Mouse (Mus musculus) T-helper 1 cell (primary cell): ENCODE measurements at regions not wholly inside any gene's neighbourhood (a gene's known extent, or its start where the extent isn't known, plus 50 kb on each side); places are given as distances from the start of the nearest gene placed in this dataset.

Experiments used
- in situ Hi-C: fragments of 300-600 bp; cut with MboI, MseI; formaldehyde crosslinking; loops from one replicate; pipeline ENCODE4 v1.15.1; 2025; ENCODE audit warnings: high pct_unique_total_duplicates

DNA sequence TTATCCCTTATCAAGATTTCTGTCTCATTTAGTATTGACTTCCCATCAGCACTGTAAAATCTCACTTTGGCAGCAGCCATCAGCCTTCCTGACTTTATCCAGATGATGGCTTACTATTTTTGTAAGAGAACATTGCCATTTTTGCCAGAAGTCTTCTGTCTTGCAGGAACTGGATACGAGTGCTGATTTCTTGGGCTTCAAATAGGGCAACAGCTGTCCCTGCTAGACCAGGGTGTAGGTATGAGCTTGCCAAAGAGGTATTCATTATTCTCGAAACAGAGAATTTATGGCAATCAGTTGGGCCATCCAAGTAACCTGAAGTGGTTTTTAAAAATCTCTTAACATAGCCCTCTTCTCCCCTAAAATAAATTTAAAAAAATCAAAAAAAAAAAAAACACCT, 254.6 kb downstream of the 9330182O14Rik start:
- in situ Hi-C loops, result no loop called here

- in situ Hi-C loops, result no loop called here
Observed at GRCm38 (mm10) chr15:40435156-40435555, 301.0 kb downstream of the 9330182O14Rik start.

- in situ Hi-C loops, result no loop called here
Observed at GRCm38 (mm10) chr15:40436688-40437087, 302.5 kb downstream of the 9330182O14Rik start.

DNA sequence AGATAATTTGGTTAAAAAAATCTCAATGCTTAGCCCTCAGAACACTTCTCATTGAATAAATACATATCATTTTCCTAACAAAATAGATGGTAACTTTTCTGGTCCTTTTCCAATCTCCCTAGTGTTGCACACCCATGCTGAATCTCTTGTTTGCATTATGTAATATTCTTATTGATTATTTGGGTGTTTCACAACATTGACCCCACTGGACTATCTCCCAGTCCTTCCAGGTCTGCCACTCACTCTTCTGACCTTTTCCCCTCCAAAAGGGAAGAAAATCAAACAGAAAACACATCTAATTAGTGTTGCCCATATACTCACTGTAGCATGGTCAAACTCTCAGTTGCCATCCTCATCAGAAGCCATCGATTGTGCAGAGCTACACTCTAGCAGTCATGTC, 305.7 kb downstream of the 9330182O14Rik start:
- in situ Hi-C loops, result no loop called here

DNA sequence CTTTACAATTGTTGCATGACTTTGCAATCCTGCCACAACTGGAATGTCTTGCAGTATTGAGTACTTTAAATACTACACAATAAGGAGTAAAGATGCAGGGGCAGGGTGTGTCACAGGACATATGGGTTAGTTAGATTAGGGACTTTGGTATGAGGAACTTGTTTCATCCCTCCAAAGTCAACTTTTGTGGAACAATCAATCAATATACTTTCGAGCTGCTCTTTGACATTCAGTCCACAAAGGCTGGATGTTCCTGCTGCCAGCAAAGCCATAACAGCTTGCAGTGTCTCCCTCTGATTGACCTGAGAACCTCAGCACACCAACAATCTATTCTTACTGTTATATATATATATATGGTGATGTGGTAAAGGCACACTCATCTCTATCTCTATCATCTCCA, 314.5 kb downstream of the 9330182O14Rik start:
- in situ Hi-C loops, result no loop called here

GRCm38 (mm10) chr15:40453235-40453634, 319.1 kb downstream of the 9330182O14Rik start:
- in situ Hi-C loops, result no loop called here

- in situ Hi-C loops, result no loop called here
Observed at GRCm38 (mm10) chr15:40475659-40476355, 341.6 kb downstream of the 9330182O14Rik start.

DNA sequence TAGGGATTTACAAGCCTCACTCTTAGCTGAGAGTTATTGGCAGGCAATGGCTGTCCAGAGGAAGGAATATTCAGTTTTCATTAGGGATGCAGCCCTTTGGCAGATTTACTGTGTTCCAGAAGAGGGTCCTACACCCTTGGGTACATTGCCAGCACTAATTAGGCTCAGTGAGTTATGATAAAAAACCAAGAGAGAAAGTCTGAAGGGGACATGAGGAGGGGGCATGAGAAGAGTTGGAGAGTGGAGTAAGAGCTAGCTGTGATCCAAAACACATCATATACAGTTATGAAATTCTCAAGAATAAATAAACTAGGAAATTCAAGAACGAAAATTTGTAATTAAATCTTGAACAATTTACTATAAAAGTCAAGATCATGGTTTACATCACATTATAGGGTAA, 346.2 kb downstream of the 9330182O14Rik start:
- in situ Hi-C loops, result no loop called here

GRCm38 (mm10) chr15:40481239-40481638, 347.1 kb downstream of the 9330182O14Rik start:
- in situ Hi-C loops, result no loop called here

- in situ Hi-C loops, result no loop called here
Observed at GRCm38 (mm10) chr15:40485997-40486396, 351.8 kb downstream of the 9330182O14Rik start.

DNA sequence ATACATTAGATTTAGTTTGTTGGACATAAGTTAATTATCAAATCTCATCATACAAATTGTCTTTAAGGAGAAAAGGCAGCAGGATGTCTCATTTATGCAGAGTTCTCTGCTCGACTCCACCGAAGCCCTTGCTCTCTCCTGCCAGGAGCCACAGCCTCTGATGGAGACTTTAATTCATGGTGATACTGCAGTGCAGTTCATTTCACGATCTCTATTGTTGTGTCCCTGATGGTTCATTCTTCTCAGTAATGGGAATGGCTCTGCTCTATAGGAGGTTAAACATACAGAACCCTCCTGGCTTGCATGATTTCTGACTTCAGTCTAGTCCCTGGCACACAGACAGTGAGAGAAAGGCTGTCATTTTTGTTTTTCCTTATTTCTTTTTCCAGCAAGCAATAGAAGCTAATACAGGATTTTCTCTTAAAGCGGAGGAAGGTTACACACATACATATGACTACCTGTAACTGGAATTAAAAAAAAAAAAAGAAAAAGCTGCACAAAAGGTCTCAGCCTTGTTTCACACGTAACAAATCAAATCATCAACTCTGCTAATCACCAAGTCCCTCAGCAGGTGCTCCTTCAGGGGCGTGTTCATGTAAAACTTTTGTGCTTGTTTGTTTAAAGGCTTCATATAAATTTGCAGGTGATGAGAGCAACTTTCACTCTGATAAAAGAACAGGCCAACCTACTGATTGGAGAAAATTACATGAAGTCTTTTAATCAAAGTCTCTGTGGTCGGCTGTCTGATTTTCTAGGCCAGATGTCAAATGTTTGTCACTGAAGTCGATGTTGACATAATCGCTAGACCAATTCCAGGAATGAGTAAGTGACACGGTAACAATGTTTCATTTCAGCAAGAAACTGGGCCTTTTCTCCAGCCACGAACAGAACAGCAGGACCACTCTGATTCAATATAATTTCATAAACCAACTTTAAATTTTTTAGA, 367.3 kb downstream of the 9330182O14Rik start:
- in situ Hi-C loops, result no loop called here

- in situ Hi-C loops, result no loop called here
Observed at GRCm38 (mm10) chr15:40510826-40511225, 376.7 kb downstream of the 9330182O14Rik start.

- in situ Hi-C loops, result loop anchor here (10.0 kb wide), 1 partner anchor 690 kb away; no protein-coding TSS in a partner anchor
Observed at GRCm38 (mm10) chr15:40524350-40524749, 390.2 kb downstream of the 9330182O14Rik start.

- in situ Hi-C loops, result no loop called here
Observed at GRCm38 (mm10) chr15:40533451-40533873, 399.3 kb downstream of the 9330182O14Rik start.

DNA sequence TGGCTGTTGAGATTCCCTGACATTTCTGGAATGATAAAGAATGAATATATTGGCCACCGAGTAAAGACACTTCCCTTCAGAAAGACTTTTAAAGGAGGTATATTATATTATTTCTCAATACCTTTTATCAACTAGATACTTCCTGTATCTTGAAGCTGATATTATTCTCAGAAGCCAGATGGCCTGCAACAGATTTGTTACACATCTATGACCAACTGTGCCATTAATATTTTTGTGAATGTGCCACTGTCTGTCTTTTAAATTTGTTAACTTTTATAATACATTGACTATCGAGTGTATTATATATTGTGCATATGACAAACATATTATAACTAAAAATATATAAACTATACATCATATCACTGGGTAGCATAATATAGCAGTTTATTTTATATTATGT, 427.5 kb downstream of the 9330182O14Rik start:
- in situ Hi-C loops, result no loop called here

- in situ Hi-C loops, result no loop called here
Observed at GRCm38 (mm10) chr15:40565716-40566115, 431.6 kb downstream of the 9330182O14Rik start.

- in situ Hi-C loops, result no loop called here
Observed at GRCm38 (mm10) chr15:40566481-40566880, 432.3 kb downstream of the 9330182O14Rik start.

DNA sequence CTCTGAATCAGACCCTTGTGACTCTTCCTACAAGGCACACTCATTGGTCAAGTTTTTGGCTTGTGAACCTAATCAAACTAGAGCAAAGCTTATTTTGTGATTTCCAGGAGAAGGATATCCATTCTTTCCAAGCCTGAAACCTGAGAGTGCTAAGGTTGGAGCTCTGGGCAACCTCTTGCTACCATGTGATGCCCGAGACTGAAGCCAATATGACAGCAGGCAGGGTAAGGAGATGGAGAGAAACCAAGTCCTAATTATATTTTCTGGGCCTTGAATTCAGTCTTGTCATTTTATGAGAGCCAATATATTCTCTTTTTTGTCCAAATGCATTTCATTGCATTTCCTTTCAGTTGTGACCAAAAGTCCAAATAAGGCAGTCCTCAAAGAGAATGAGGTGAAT, 434.5 kb downstream of the 9330182O14Rik start:
- in situ Hi-C loops, result no loop called here
